Comparison of ENCODE assay signal across 11 mouse cellular contexts in the genomic region with DNA sequence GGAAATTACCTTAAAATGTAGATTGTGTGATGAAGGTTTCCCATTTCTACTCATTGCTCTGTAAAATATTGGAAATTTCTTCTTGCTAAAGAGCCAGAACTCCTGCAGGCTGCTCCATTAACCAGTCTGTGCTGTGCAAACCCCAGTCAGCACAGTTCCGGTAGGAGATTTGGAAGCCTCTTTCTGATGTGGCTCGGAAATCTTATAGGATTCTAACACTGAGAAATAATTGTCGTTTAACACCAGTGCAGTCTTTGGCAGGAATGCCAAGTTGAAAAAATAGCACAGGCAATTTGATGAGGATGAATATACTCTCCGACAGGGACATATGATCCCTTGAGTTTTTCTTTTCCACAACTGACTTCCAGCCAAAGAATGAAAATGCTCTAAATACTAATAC.
"Had no signal": no experiment of that assay in that cellular context is flagged by ENCODE, and none has a peak within 500 bp of the region (broad histone marks: within the 10 kb centered on the region; RNA-seq: fewer than 3 reads in every experiment).

No protein-coding gene starts in this region.

- H3K27ac ChIP-seq: kidney, embryonic 15.5 days; limb, embryonic 13.5 days; liver, embryonic 14.5 days; midbrain, embryonic 12.5 days; neural tube, embryonic 15.5 days; stomach, embryonic 15.5 days had no signal

- H3K9me3 ChIP-seq: kidney, embryonic 15.5 days; limb, embryonic 13.5 days; midbrain, embryonic 12.5 days; neural tube, embryonic 15.5 days; stomach, embryonic 15.5 days had no signal

- H3K36me3 ChIP-seq: kidney, embryonic 15.5 days; limb, embryonic 13.5 days; midbrain, embryonic 12.5 days; neural tube, embryonic 15.5 days; stomach, embryonic 15.5 days had no signal

- H3K4me3 ChIP-seq: kidney, embryonic 15.5 days; limb, embryonic 13.5 days; midbrain, embryonic 12.5 days; myocyte; neural tube, embryonic 15.5 days; stomach, embryonic 15.5 days had no signal

- H3K27me3 ChIP-seq: kidney, embryonic 15.5 days; limb, embryonic 13.5 days; midbrain, embryonic 12.5 days; neural tube, embryonic 15.5 days; stomach, embryonic 15.5 days had no signal

- H3K4me1 ChIP-seq: kidney, embryonic 15.5 days; limb, embryonic 13.5 days; midbrain, embryonic 12.5 days; neural tube, embryonic 15.5 days; stomach, embryonic 15.5 days had no signal

- DNase-seq: kidney, adult 2 months; kidney, postnatal 14 days; lung, adult 18-20 months; thymus, postnatal 36 days had no signal

- H3K9ac ChIP-seq: kidney, embryonic 15.5 days; limb, embryonic 13.5 days; liver, embryonic 14.5 days; midbrain, embryonic 12.5 days; neural tube, embryonic 15.5 days; stomach, embryonic 15.5 days had no signal

- H3K4me2 ChIP-seq: kidney, embryonic 15.5 days; limb, embryonic 13.5 days; midbrain, embryonic 12.5 days; neural tube, embryonic 15.5 days; stomach, embryonic 15.5 days had no signal
